Mouse (Mus musculus) neural tube, embryonic 11.5 days (tissue): Measurements from ENCODE around the gene Cep57l1. TPM values are rescaled to one million over a fixed set of nuclear protein-coding genes. Genes with fewer than 3 reads are reported as not detected.

Experiments
- ATAC-seq: fragments of 200-750 bp; cut with Nextera tagmentation; 2 replicates; pipeline ENCODE4 v1.8.0; 2017; ENCODE audit warnings: moderate number of reproducible peaks, mild to moderate bottlenecking, moderate TSS enrichment, moderate library complexity; ENCODE audit not compliant: insufficient read depth, low FRiP score, low TSS enrichment
- DNase-seq: peaks from one replicate; pipeline ENCODE4 v3.0.0-alpha.2; 2015; ENCODE audit warnings: low spot score
- H3K27ac ChIP-seq: fragments of 300-500 bp; sonication (generic); 2 replicates; pipeline ENCODE4 v1.5.1; 2014; ENCODE audit warnings: low read depth, mild to moderate bottlenecking, low read length
- H3K27me3 ChIP-seq: fragments of 300-500 bp; sonication (generic); 2 replicates; pipeline ENCODE4 v1.6.1; 2014; ENCODE audit warnings: mild to moderate bottlenecking, low read length, mixed read lengths; ENCODE audit not compliant: control insufficient read depth, insufficient read depth
- H3K36me3 ChIP-seq: fragments of 300-500 bp; sonication (generic); 2 replicates; pipeline ENCODE4 v1.6.1; 2014; ENCODE audit warnings: mild to moderate bottlenecking, low read length, moderate library complexity, mixed read lengths; ENCODE audit not compliant: control insufficient read depth, insufficient read depth
- H3K4me1 ChIP-seq: fragments of 300-500 bp; sonication (generic); 2 replicates; pipeline ENCODE4 v1.6.1; 2014; ENCODE audit warnings: low read length, mixed read lengths; ENCODE audit not compliant: control insufficient read depth, insufficient read depth
- H3K4me2 ChIP-seq: fragments of 300-500 bp; sonication (generic); 2 replicates; pipeline ENCODE4 v1.6.1; 2014; ENCODE audit warnings: low read depth, mild to moderate bottlenecking, moderate library complexity
- H3K4me3 ChIP-seq: fragments of 300-500 bp; sonication (generic); 2 replicates; pipeline ENCODE4 v1.5.1; 2014; ENCODE audit warnings: low read depth, low read length
- H3K9ac ChIP-seq: fragments of 300-500 bp; sonication (generic); 2 replicates; pipeline ENCODE4 v1.6.1; 2014; ENCODE audit warnings: mild to moderate bottlenecking, low read length
- H3K9me3 ChIP-seq: fragments of 300-500 bp; sonication (generic); 2 replicates; pipeline ENCODE4 v1.6.1; 2016; ENCODE audit warnings: low read length; ENCODE audit not compliant: control insufficient read depth
- WGBS: fragments of 180-500 bp; shearing (Covaris S2); extraction: QIAGEN DNeasy Blood & Tissue Kit; methylation state at CpG from one replicate; pipeline ENCODE4 v1.1.7; 2014; 5-methylcytosine and 5-hydroxymethylcytosine counted together
- polyA plus RNA-seq: library from polyadenylated mRNA; unstranded; fragments of >200 nt; fragmentation: Nextera tagmentation; extraction: Ambion mirVana; gene quantifications from 2 replicates; pipeline ENCODE4 v1.2.1, GENCODE M21; 2014

Cep57l1 gene
- polyA plus RNA-seq, 1 experiment from 2014 or later, result 19.1 TPM

- ATAC-seq, result 0 out of 2 replicates have a peak, but pooled peaks have one; percentile 0
- Histone ChIP-seq H3K4me1 (peaks cover 11% of the 10 kb centered on the region; the same call in 1 of the 2 replicates), H3K9ac (peak overlapping the region; percentile 78), H3K27me3 (no peaks in the 10 kb centered on the region), H3K4me2 (peak overlapping the region; percentile 60), H3K4me3 (peak overlapping the region; percentile 73), H3K9me3 (no peaks in the 10 kb centered on the region), H3K36me3 (no peaks in the 10 kb centered on the region), H3K27ac (peak overlapping the region; percentile 91)
- 1% methylated on average over 36 of the region's 36 CpGs for WGBS
- DNase-seq, result no peak
These were observed 1.1 kb upstream of the Cep57l1 start for GRCm38 (mm10) chr10:41810564-41811455.

- WGBS, result 3% methylated on average over 25 of the region's 25 CpGs
- no peaks in the 10 kb centered on the region for H3K36me3 ChIP-seq
These were observed 446 bp downstream of the Cep57l1 start for GRCm38 (mm10) chr10:41809080-41809770.

GRCm38 (mm10) chr10:41805729-41806355 is 3.8 kb downstream of the Cep57l1 start:
- no peak for DNase-seq
- WGBS, result 85% methylated on average over 2 of the region's 2 CpGs
- Histone ChIP-seq H3K4me1 (no peaks in the 10 kb centered on the region), H3K27me3 (no peaks in the 10 kb centered on the region), H3K36me3 (peaks cover 7% of the 10 kb centered on the region; the same call in 1 of the 2 replicates), H3K9me3 (peaks cover 3% of the 10 kb centered on the region; the same call in 1 of the 2 replicates), H3K4me3 (no peak overlapping the region), H3K9ac (no peak overlapping the region), H3K27ac (no peak overlapping the region), H3K4me2 (no peak overlapping the region)
- no peak for ATAC-seq

More at GRCm38 (mm10) chr10:41809080-41809770, 446 bp downstream of the Cep57l1 start:
- peaks cover 11% of the 10 kb centered on the region; the same call in 1 of the 2 replicates for H3K4me1 ChIP-seq
- no peaks in the 10 kb centered on the region for H3K27me3 ChIP-seq
- H3K4me3 ChIP-seq, result peak overlapping the region; percentile 73
- DNase-seq (peak; percentile 88), ATAC-seq (peak; percentile 83)
- H3K27ac ChIP-seq, result peak overlapping the region; percentile 91; the same call in 1 of the 2 replicates
- peak overlapping the region; percentile 60 for H3K4me2 ChIP-seq
- H3K9ac ChIP-seq, result peak overlapping the region; percentile 78
- H3K9me3 ChIP-seq, result no peaks in the 10 kb centered on the region

GRCm38 (mm10) chr10:41804711-41805110 is 5.0 kb downstream of the Cep57l1 start:
- H3K9ac ChIP-seq, result no peak overlapping the region
- peaks cover 12% of the 10 kb centered on the region for H3K36me3 ChIP-seq

GRCm38 (mm10) chr10:41803467-41803866 is 6.2 kb downstream of the Cep57l1 start:
- WGBS, result 98% methylated on average over 8 of the region's 8 CpGs
- Histone ChIP-seq H3K9ac (no peak overlapping the region), H3K4me1 (no peaks in the 10 kb centered on the region), H3K9me3 (peaks cover 3% of the 10 kb centered on the region; the same call in 1 of the 2 replicates), H3K4me3 (no peak overlapping the region), H3K27ac (no peak overlapping the region), H3K36me3 (peaks cover 12% of the 10 kb centered on the region), H3K27me3 (no peaks in the 10 kb centered on the region), H3K4me2 (no peak overlapping the region)
- ATAC-seq, result no peak
- no peak for DNase-seq

More at GRCm38 (mm10) chr10:41804711-41805110, 5.0 kb downstream of the Cep57l1 start:
- DNase-seq (no peak), ATAC-seq (no peak)
- 89% methylated on average over 3 of the region's 3 CpGs for WGBS
- H3K9me3 ChIP-seq, result peaks cover 3% of the 10 kb centered on the region; the same call in 1 of the 2 replicates
- H3K4me2 ChIP-seq, result no peak overlapping the region
- no peak overlapping the region for H3K4me3 ChIP-seq
- H3K27me3 ChIP-seq, result no peaks in the 10 kb centered on the region
- no peak overlapping the region for H3K27ac ChIP-seq
- no peaks in the 10 kb centered on the region for H3K4me1 ChIP-seq

- H3K27ac ChIP-seq, result no peak overlapping the region
- H3K4me3 ChIP-seq, result no peak overlapping the region
- no peaks in the 10 kb centered on the region for H3K4me1 ChIP-seq
- 92% methylated on average over 8 of the region's 8 CpGs for WGBS
- no peaks in the 10 kb centered on the region for H3K27me3 ChIP-seq
- peaks cover 12% of the 10 kb centered on the region for H3K36me3 ChIP-seq
- H3K9ac ChIP-seq, result no peak overlapping the region
- no peak overlapping the region for H3K4me2 ChIP-seq
- ATAC-seq (no peak), DNase-seq (no peak)
- H3K9me3 ChIP-seq, result no peaks in the 10 kb centered on the region
These were observed 12.4 kb downstream of the Cep57l1 start for GRCm38 (mm10) chr10:41797253-41797652.

- no peak overlapping the region for H3K4me2 ChIP-seq
- no peaks in the 10 kb centered on the region for H3K4me1 ChIP-seq
- H3K9me3 ChIP-seq, result no peaks in the 10 kb centered on the region
- no peaks in the 10 kb centered on the region for H3K36me3 ChIP-seq
- H3K27me3 ChIP-seq, result no peaks in the 10 kb centered on the region
- no peak for ATAC-seq
- whole genome bisulfite sequencing, result 95% methylated on average over 6 of the region's 6 CpGs
- no peak for DNase-seq
- no peak overlapping the region for H3K4me3 ChIP-seq
- H3K9ac ChIP-seq, result no peak overlapping the region
- no peak overlapping the region for H3K27ac ChIP-seq
These were observed 17.3 kb downstream of the Cep57l1 start for GRCm38 (mm10) chr10:41792375-41792774.

GRCm38 (mm10) chr10:41767254-41767653 is 42.4 kb downstream of the Cep57l1 start:
- WGBS, result 91% methylated on average over 6 of the region's 6 CpGs
- Histone ChIP-seq H3K27me3 (no peaks in the 10 kb centered on the region), H3K4me2 (no peak overlapping the region), H3K4me1 (no peaks in the 10 kb centered on the region), H3K36me3 (no peaks in the 10 kb centered on the region), H3K9me3 (no peaks in the 10 kb centered on the region), H3K4me3 (no peak overlapping the region), H3K27ac (no peak overlapping the region), H3K9ac (no peak overlapping the region)
- DNase-seq (no peak), ATAC-seq (no peak)
